Mouse (Mus musculus) hindbrain, embryonic 14.5 days (tissue): ENCODE measurements around the gene Prkce. TPM values are rescaled to one million over a fixed set of nuclear protein-coding genes. Genes with fewer than 3 reads are reported as not detected.
A peak's percentile ranks its signal among the peaks of the same experiment; 100 is the strongest.
"Not testable (repeated sequence)": the region's sequence is repeated elsewhere in the genome, so short reads cannot be mapped to it uniquely, and the experiment has no call there.

Experiments
- ATAC-seq: fragments of 200-750 bp; cut with Nextera tagmentation; 2 replicates; pipeline ENCODE4 v1.8.0; 2017; ENCODE audit warnings: moderate number of reproducible peaks, mild to moderate bottlenecking, moderate TSS enrichment, moderate library complexity; ENCODE audit not compliant: low FRiP score
- DNase-seq: peaks from one replicate; pipeline ENCODE4 v3.0.0-alpha.2; 2015; ENCODE audit warnings: low spot score
- H3K27ac ChIP-seq: fragments of 300-500 bp; sonication (generic); 2 replicates; pipeline ENCODE4 v1.5.1; 2014; ENCODE audit warnings: mild to moderate bottlenecking, moderate library complexity
- H3K27me3 ChIP-seq: fragments of 300-500 bp; sonication (generic); 2 replicates; pipeline ENCODE4 v1.6.1; 2014; ENCODE audit warnings: mild to moderate bottlenecking, low read length, mixed read lengths; ENCODE audit not compliant: control insufficient read depth, insufficient read depth
- H3K36me3 ChIP-seq: fragments of 300-500 bp; sonication (generic); replicated peaks from 2 replicates; pipeline ENCODE4 v1.6.1; 2014; ENCODE audit not compliant: control insufficient read depth, insufficient read depth
- H3K4me1 ChIP-seq: fragments of 300-500 bp; sonication (generic); replicated peaks from 2 replicates; pipeline ENCODE4 v1.6.1; 2014; ENCODE audit warnings: antibody characterized with exemption, low read length, mixed read lengths; ENCODE audit not compliant: control insufficient read depth, insufficient read depth
- H3K4me2 ChIP-seq: fragments of 300-500 bp; sonication (generic); replicated peaks from 2 replicates; pipeline ENCODE4 v1.6.1; 2014; ENCODE audit warnings: mild to moderate bottlenecking, moderate library complexity
- H3K4me3 ChIP-seq: fragments of 300-500 bp; sonication (generic); replicated peaks from 2 replicates; pipeline ENCODE4 v1.5.1; 2014; ENCODE audit warnings: mild to moderate bottlenecking, low read length
- H3K9ac ChIP-seq: fragments of 300-500 bp; sonication (generic); 2 replicates; pipeline ENCODE4 v1.6.1; 2014
- H3K9me3 ChIP-seq: fragments of 300-500 bp; sonication (generic); 2 replicates; pipeline ENCODE4 v1.6.1; 2016; ENCODE audit warnings: low read length; ENCODE audit not compliant: control insufficient read depth
- WGBS: fragments of 180-500 bp; shearing (Covaris S2); extraction: QIAGEN DNeasy Blood & Tissue Kit; methylation state at CpG from one replicate; pipeline ENCODE4 v1.1.7; 2014; 5-methylcytosine and 5-hydroxymethylcytosine counted together
- polyA plus RNA-seq: library from polyadenylated mRNA; unstranded; fragments of >200 nt; fragmentation: Nextera tagmentation; extraction: Ambion mirVana; gene quantifications from 2 replicates; pipeline ENCODE4 v1.2.1, GENCODE M21; 2014

Gene Prkce
- polyA plus RNA-seq, 1 experiment from 2014 or later = 38.7 TPM

DNA sequence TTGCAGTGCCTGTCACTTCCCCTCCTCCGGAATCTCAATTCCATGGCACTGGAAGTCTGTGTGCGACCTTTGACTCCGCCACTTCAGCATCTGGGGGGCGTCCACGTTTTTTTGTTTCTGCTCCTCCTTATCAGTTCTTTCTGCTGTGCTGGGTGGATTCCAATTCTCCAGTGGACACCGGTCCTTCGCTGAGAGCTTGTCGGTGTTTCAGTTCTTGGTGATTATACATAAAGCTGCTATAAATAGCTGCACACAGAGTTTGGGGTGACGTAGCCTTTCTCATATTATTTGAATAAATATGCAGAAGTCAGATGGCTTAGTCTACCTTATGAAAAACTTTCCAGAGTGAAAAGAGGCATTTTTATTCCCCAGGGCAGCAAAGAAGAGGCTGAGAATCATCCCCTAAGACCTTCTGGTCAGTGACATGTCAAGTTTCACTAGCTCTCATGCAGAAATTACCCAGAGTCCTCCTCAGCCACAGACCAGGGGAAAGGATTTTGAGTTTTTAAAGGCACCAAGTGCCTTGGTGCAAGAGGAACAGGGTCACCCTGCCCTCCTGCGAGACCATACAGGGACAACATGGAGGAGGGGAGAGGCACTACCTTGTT, 299.8 kb downstream of the Prkce start:
- Histone ChIP-seq H3K36me3 (no peaks in the 10 kb centered on the region), H3K27me3 (no peaks in the 10 kb centered on the region), H3K4me2 (no peak overlapping the region), H3K4me1 (peaks cover 20% of the 10 kb centered on the region), H3K9me3 (no peaks in the 10 kb centered on the region), H3K27ac (no peak overlapping the region), H3K4me3 (no peak overlapping the region), H3K9ac (peak overlapping the region; percentile 31; the same call in 1 of the 2 replicates)
- ATAC-seq (no peak), DNase-seq (no peak)
- WGBS = 56% methylated on average over 10 of the region's 10 CpGs

DNA sequence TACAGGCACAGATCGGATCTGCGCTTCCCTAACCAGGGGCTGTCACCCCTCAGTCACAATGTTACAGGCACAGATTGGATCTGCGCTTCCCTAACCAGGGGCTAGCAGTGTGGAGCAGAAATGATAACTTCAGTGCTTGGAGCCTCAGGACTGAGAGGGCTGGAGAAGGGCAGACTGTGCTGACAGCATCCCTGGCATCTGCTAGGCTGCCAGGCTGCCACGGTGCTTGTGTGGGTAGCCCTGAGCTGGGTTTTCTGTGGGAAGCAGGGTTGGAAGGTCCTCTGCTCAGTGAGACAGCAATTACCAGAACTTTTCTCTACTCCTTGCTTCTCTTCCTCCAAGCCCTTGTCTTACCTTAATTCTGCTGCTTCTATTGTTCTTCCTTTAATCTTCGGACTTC, 300.4 kb downstream of the Prkce start:
- no peaks in the 10 kb centered on the region for H3K9me3 ChIP-seq
- H3K27me3 ChIP-seq = no peaks in the 10 kb centered on the region
- no peaks in the 10 kb centered on the region for H3K36me3 ChIP-seq
- no peak overlapping the region for H3K4me3 ChIP-seq
- ATAC-seq (no peak), DNase-seq (no peak)
- peaks cover 20% of the 10 kb centered on the region for H3K4me1 ChIP-seq
- H3K9ac ChIP-seq = no peak overlapping the region
- WGBS = 65% methylated on average over 5 of the region's 5 CpGs
- H3K4me2 ChIP-seq = no peak overlapping the region
- no peak overlapping the region for H3K27ac ChIP-seq

DNA sequence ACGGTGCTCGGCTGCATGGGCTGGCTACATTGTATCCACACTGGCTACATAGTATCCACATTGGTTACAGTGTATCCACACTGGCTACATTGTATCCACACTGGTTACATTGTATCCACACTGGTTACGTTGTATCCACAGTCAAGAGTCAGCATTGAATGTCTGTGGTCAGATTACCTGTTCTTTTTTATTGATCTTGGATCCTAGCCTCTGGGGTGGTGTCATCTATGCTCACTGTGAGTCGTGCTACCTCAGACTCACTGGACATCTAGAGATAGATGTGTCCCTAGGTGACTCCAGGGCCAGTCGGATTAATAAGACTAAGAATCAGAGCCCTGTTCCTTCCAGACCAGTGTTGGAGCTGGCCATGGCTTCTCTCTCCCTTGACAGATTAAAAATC, 302.6 kb downstream of the Prkce start:
- H3K27ac ChIP-seq = no peak overlapping the region
- H3K9me3 ChIP-seq = no peaks in the 10 kb centered on the region
- H3K4me2 ChIP-seq = no peak overlapping the region
- DNase-seq = no peak
- H3K36me3 ChIP-seq = no peaks in the 10 kb centered on the region
- H3K27me3 ChIP-seq = no peaks in the 10 kb centered on the region
- no peak for ATAC-seq
- no peak overlapping the region for H3K9ac ChIP-seq
- WGBS = 87% methylated on average over 5 of the region's 5 CpGs
- H3K4me3 ChIP-seq = no peak overlapping the region
- peaks cover 20% of the 10 kb centered on the region for H3K4me1 ChIP-seq

DNA sequence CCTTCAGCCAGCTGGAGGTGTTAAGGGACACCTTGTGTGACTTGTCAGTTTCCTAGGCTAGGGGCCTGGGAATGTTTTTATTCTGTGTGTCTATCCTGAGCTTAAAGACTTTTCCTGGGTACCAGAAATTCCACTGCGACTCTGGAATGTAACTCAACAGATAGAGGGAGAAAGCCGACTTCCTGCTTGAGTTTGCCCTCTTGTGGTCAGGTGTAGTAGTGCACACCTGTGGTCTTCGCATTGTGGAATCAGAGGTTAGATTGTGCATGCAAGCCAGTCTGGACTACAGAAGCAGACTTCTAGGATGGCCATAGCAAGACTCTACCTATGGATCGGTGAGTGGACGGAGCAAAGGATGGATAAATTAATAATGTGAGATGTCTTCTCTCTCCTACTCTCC, 304.1 kb downstream of the Prkce start:
- no peaks in the 10 kb centered on the region for H3K27me3 ChIP-seq

DNA sequence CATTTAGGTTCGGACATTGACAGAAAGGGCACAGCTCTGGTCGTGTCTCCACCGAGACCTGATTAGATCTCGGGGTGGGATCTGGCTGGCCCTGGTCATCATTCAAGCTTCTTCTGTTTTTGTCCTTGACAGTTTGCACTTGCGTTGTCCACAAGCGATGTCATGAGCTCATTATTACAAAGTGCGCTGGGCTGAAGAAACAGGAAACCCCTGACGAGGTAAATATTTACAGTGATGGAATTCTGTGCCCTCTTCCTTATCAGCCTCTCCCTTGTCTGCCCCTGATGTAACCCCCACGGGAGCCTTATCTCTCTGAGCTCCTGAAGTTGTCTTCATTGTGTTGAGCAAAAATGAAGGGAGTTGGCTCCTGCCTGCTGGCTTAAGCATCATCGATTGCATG, 309.1 kb downstream of the Prkce start:
- no peak overlapping the region for H3K4me2 ChIP-seq
- no peak overlapping the region for H3K9ac ChIP-seq
- 91% methylated on average over 10 of the region's 10 CpGs for WGBS
- H3K36me3 ChIP-seq = no peaks in the 10 kb centered on the region
- H3K27me3 ChIP-seq = no peaks in the 10 kb centered on the region
- H3K4me1 ChIP-seq = no peaks in the 10 kb centered on the region
- ATAC-seq = no peak
- no peak overlapping the region for H3K4me3 ChIP-seq
- H3K9me3 ChIP-seq = no peaks in the 10 kb centered on the region
- H3K27ac ChIP-seq = no peak overlapping the region
- no peak for DNase-seq

More for the DNA sequence above, 304.1 kb downstream of the Prkce start:
- Histone ChIP-seq H3K4me1 (peaks cover 20% of the 10 kb centered on the region), H3K4me2 (no peak overlapping the region), H3K4me3 (no peak overlapping the region), H3K36me3 (no peaks in the 10 kb centered on the region), H3K27ac (no peak overlapping the region), H3K9ac (no peak overlapping the region), H3K9me3 (no peaks in the 10 kb centered on the region)
- DNase-seq (peak; percentile 75), ATAC-seq (no peak)
- 53% methylated on average over 5 of the region's 5 CpGs for WGBS

DNA sequence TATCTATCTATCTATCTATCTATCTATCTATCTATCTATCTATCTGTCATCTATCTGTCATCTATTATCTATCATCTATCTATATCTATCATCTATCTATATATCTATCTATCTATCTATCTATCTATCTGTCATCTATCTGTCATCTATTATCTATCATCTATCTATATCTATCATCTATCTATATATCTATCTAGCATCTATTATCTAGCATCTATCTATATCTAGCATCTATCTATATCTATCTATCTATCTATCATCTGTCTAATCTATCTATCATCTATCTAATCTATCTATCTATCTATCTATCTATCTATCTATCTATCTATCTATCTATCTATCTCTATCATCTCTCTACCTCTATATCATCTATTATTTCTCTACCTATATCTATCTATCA, 309.8 kb downstream of the Prkce start:
- H3K9ac ChIP-seq, H3K4me2 ChIP-seq, DNase-seq, H3K4me3 ChIP-seq, H3K9me3 ChIP-seq, H3K27me3 ChIP-seq, ATAC-seq, H3K4me1 ChIP-seq, H3K27ac ChIP-seq, H3K36me3 ChIP-seq: not testable (repeated sequence)

DNA sequence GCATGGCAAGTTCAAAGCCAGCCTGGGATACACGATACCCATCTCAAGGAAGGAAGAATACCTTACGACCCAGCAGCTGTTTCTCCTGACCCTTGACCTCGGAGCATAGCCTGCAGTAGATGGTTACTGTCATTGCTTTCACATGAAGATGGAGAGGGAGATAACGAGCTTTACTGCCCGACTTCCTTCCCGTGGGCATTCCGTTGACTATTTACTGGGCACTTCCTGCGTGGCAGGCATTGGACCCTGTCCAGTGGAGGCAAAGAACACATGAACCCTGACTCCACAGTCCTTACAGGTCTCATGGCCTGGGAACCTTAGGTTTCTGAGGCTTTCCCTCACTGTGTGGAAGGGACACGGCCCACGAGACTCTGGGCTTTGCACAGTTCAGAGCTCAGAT, 311.8 kb downstream of the Prkce start:
- Histone ChIP-seq H3K27ac (no peak overlapping the region), H3K4me3 (no peak overlapping the region), H3K9ac (no peak overlapping the region), H3K27me3 (no peaks in the 10 kb centered on the region), H3K4me1 (no peaks in the 10 kb centered on the region), H3K9me3 (no peaks in the 10 kb centered on the region), H3K36me3 (no peaks in the 10 kb centered on the region), H3K4me2 (no peak overlapping the region)
- ATAC-seq (no peak), DNase-seq (no peak)
- 87% methylated on average over 10 of the region's 10 CpGs for WGBS

DNA sequence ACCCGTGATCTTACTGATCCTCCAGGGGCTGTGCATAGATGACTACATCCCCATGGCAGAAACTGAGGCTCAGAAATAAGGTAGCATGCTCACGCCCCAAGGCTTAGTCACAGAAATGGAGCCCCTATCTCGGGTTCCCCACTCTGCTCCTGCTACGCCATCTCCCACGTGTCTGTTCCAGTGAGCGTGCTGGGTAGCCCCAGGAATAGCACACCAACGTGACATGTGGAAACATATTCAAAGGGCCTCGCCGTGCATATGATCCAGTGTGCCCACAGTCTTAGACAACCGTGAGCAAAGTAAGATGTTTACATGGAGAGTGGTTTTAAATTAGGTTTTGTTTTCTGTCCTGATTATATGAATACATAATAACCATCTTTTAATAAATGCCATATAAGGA, 315.1 kb downstream of the Prkce start:
- Histone ChIP-seq H3K27me3 (no peaks in the 10 kb centered on the region), H3K4me2 (no peak overlapping the region), H3K36me3 (no peaks in the 10 kb centered on the region), H3K27ac (no peak overlapping the region), H3K4me3 (no peak overlapping the region), H3K9me3 (no peaks in the 10 kb centered on the region), H3K4me1 (no peaks in the 10 kb centered on the region), H3K9ac (no peak overlapping the region)
- DNase-seq = no peak
- no peak for ATAC-seq
- 92% methylated on average over 10 of the region's 10 CpGs for WGBS

DNA sequence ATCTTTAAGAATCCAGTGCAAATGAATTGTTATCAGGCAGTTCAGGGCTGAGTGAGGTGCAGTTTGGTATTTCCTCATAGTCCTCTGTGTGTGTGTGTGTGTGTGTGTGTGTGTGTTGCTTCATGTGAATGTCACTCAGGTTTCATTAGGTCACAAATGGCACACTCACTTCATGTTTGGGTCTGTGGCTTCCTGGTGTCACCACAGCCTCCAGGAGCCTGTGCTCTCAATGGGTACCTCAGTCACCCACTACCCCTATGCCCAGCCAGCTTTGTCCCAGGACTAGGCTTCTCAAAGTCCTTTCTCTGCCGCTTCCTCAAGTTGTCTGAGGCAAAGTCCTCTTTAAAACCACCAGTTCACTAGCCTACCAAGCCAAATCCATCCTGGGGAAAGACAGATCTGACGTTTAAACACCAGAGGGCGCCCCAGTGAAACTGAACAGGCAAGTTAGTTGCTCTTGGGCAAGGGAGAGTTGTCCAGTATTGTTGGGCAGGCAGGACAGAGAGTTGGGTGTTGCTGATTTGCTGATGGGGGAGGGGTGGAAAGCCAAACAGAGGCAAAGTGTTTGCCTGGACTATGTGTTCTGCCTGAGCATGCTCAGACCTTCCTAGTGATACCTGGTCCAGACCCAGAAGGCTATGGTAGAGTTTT, 316.6 kb downstream of the Prkce start:
- H3K9me3 ChIP-seq = no peaks in the 10 kb centered on the region
- H3K4me3 ChIP-seq = no peak overlapping the region
- no peaks in the 10 kb centered on the region for H3K4me1 ChIP-seq
- no peak overlapping the region for H3K27ac ChIP-seq
- no peaks in the 10 kb centered on the region for H3K36me3 ChIP-seq
- H3K9ac ChIP-seq = no peak overlapping the region
- peak; percentile 80 for DNase-seq
- no peak for ATAC-seq
- 13% methylated on average over 3 of the region's 3 CpGs for WGBS
- H3K4me2 ChIP-seq = no peak overlapping the region
- no peaks in the 10 kb centered on the region for H3K27me3 ChIP-seq

DNA sequence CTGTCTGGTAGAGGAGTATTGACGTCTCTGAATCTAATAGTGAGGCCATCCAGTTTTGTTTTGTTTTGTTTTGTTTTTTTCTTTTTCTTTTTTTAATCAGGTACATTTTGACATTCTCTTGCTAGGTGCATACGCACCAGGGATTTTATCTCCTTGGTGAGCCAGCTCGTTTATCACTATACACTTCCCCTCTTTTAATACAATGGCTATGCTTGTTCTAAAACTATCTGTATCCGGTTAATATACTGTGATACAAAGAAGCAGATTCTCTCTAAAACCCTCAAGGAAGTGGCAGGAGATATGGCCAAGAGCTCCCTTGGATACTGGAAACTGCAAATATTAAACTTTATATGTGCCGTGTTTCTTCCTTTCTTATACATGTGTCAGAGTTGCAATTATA, 319.1 kb downstream of the Prkce start:
- Histone ChIP-seq H3K4me1 (no peaks in the 10 kb centered on the region), H3K4me3 (no peak overlapping the region), H3K27me3 (no peaks in the 10 kb centered on the region), H3K36me3 (no peaks in the 10 kb centered on the region), H3K4me2 (no peak overlapping the region), H3K27ac (no peak overlapping the region), H3K9ac (no peak overlapping the region), H3K9me3 (no peaks in the 10 kb centered on the region)
- no peak for DNase-seq
- WGBS = 90% methylated on average over 5 of the region's 5 CpGs
- no peak for ATAC-seq
